Mouse (Mus musculus): ENCODE results near the gene Gsdma2.

DNA sequence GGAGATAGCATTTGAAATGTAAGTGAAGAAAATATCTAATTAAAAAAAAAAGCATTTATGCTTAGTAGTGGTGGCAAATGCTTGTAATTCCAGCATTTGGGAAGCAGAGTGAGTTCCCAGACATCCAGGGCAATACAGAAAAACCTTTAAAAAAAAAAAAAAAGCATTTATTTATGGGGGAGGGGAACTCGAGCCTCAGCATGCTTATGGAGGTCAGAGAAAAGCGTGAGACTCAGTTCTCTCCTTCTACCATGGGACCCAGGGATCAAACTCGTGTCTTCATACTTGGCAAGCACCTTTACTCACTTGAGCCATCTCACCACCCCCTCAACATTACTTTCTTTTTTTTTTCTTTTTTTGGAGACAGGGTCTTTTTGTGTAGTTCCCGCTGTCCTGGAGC is 34.6 kb downstream of the Gsdma2 start:
- TF ChIP-seq CTCF (IDR thresholded peaks at IDR 0.05; ENCODE audit: borderline replicate concordance, extremely low read depth, insufficient read depth, insufficient read length) (no peak), POLR2A (IDR thresholded peaks at IDR 0.05; ENCODE audit: borderline replicate concordance, extremely low read depth, insufficient read depth, insufficient read length, poor library complexity, severe bottlenecking) (no peak)
